Mouse (Mus musculus): Measurements from ENCODE around the gene Vcpkmt.
"Not testable (repeated sequence)": the region's sequence is repeated elsewhere in the genome, so short reads cannot be mapped to it uniquely, and the experiment has no call there.

The Vcpkmt gene

DNA sequence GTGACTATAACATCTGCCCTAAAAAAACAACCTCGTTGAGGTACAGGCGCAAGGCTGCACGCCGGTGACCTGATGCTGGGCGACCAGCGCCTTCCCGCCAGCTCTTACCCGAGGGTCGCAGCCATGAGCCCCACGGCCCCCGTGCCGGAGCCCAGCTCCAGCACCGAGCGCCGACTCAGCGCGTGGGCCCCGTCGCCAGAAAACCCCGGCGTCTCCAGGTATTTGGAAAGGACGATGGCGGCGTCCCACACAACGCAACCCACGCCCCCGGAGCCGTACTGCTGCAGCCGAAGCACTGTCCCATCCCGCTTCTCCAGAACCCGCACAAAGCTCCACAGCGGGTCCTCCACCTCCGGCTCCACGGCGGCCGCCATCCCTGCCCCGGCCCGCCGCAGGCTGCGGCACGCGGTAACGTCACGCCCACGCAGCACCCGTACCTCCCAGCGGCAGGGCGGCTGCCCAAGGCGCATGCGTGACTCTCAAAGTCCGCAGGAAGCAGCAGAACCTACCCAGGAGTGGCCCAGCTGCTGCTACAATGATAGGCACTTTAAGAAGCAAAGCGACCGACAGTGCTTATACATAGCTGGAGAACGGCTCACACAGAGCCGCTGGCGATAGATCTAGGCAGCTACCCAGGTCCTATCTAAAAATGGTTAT, at the start of gene Vcpkmt:
TSS of gene Vcpkmt (minus strand) at position 416 of the 657 bp plus-strand sequence.
- peak; percentile 87 for DNase-seq (ENCODE audit: inconsistent ontology term)

GRCm38 (mm10) chr12:69618590-69618989, 35.8 kb upstream of the Vcpkmt start:
- not testable (repeated sequence) for DNase-seq (ENCODE audit: inconsistent ontology term)

- no peak for DNase-seq (ENCODE audit: inconsistent ontology term)
Observed at GRCm38 (mm10) chr12:69604367-69604766, 21.5 kb upstream of the Vcpkmt start.

- no peak for DNase-seq (ENCODE audit: inconsistent ontology term)
Observed at GRCm38 (mm10) chr12:69597446-69597845, 14.6 kb upstream of the Vcpkmt start.

GRCm38 (mm10) chr12:69593130-69593529, 10.3 kb upstream of the Vcpkmt start:
- DNase-seq (ENCODE audit: inconsistent ontology term), result no peak

GRCm38 (mm10) chr12:69583270-69583629, 422 bp upstream of the Vcpkmt start:
- no peak for DNase-seq (ENCODE audit: inconsistent ontology term)

DNA sequence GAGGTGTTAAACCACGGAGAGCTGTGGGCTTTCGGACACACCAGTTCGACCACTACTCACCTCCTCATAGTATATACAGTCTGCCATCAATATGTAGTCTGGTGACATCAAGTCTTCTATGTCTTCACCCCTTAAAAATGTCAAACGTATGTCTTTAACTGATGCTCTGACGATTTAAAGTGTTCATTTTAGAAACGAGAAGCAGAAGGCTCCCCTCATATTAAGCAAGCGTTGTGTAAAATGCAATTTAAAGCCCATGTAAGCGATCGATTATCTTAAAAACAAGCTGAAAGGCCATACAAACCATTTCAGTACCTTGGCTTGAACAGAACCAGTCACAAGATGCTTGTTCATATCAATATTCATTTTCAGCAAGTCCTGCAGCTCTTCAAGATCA, 614 bp downstream of the Vcpkmt start:
- peak; percentile 29 for DNase-seq (ENCODE audit: inconsistent ontology term)

- DNase-seq (ENCODE audit: inconsistent ontology term), result no peak
Observed at GRCm38 (mm10) chr12:69579623-69580022, 3.2 kb downstream of the Vcpkmt start.

- no peak for DNase-seq (ENCODE audit: inconsistent ontology term)
Observed at GRCm38 (mm10) chr12:69576120-69576627, 6.7 kb downstream of the Vcpkmt start.

- peak; percentile 66 for DNase-seq (ENCODE audit: inconsistent ontology term)
Observed at GRCm38 (mm10) chr12:69573916-69574881, 8.6 kb downstream of the Vcpkmt start.

DNA sequence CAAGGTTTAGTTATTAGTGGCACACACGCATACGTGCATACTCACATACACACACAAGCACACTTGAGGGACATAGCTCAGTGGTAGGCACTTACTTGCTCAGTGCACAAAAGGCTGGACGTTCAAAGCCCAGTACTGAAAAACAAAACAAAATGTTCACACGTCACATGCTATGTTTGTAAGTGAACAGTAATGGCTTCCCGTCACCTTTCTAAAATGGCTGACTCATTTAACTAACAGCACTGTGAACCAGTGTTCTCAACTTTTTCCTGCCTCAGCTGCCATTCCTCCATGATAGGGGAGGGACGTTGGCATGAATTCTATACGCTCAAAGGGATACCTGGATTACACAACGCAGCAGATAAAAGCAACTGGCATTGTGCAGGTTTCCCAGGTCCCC, 9.6 kb downstream of the Vcpkmt start:
- DNase-seq (ENCODE audit: inconsistent ontology term), result no peak

GRCm38 (mm10) chr12:69569926-69570325, 12.9 kb downstream of the Vcpkmt start:
- DNase-seq (ENCODE audit: inconsistent ontology term), result no peak

GRCm38 (mm10) chr12:69568266-69568665, 14.6 kb downstream of the Vcpkmt start:
- DNase-seq (ENCODE audit: inconsistent ontology term), result no peak

DNA sequence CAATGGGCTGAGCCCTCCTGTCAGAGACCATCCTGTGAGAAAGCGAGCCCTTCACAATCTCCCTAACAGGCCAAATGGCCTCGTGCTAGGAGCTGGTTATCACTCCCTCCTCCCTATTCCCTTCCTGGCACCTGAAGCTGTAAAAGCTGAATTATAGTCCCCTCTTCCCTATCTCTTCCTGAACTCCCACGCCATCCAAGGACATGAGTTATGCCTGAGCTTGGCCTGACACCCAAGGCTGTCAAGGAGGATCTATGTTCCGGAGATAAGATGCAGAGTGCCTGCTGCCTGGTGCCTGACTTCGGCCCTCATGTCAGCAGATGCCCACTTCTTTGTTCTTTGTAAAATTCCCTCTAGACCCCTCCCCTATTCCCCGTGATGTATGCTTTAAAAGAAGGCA, 21.8 kb downstream of the Vcpkmt start:
- not testable (repeated sequence) for DNase-seq (ENCODE audit: inconsistent ontology term)

DNA sequence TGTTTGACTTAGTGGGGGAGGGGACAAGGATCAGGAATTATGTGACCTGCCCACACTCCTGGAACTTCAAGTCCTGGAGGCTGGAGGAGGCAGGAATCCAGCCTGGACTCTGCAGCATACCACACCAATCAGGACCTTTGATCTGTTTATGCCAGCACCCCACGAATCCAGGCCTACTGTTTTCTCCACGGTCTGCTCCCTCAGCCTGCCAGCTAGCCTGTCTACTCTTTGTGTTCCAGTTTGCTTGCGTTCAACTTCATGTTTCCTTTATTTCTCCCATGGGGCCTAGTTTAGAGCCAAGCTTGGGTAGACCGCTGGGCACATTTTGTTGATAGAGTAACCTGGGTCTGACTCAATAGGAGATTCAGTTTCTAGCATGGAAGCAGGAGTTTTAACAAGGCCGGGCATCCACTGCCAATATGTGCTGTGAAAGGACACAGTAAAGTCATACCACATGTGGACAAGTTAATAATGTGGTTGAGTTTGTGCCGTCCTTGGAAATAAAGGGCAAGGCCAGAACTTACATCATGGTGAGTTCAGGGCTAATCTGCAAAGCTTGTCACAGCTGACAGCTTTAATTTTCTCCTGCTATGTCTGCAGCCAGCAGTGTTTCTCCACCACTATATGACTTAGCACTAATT, 26.5 kb downstream of the Vcpkmt start:
- peak; percentile 28 for DNase-seq (ENCODE audit: inconsistent ontology term)

- DNase-seq (ENCODE audit: inconsistent ontology term), result no peak
Observed at GRCm38 (mm10) chr12:69545456-69546178, 37.2 kb downstream of the Vcpkmt start.

DNA sequence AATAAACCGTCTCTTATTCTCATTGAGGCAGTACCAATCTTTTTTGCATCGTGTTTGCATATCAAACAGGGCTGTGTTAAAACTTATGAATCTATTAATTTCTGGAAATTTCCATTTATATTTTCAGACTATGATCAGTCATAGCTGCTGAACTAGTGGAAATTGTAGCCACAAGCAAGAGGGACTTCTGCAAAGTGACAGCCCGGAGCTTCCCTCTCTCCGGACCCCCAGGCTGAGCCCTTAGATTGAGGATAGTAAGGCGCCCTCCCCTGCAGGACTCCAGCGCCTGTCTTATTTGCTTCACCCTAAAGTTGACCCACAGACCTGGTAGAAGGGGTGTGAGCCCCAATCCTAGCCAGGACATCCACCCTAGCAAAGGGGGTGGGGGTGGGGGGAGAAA, 37.8 kb downstream of the Vcpkmt start:
- DNase-seq (ENCODE audit: inconsistent ontology term), result no peak

DNA sequence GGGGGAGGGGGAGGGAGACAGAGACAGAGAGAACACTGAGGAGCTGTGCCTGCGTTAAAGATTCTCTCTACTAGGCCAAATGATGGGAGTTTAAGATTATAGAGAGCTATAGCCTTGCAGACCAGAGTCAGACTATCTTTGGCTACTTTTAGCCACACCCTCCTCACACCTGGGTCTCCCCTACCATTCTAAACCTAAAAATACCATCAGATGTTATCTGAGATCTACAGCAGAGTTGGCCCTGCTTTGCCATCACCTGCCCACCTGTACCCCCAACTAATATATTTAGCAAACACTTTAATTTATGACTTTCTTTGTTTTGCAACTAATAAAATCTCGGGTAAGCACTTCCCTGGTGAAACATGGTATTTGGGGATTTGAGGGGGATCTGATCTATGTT, 38.3 kb downstream of the Vcpkmt start:
- DNase-seq (ENCODE audit: inconsistent ontology term), result no peak

GRCm38 (mm10) chr12:69542376-69542775, 40.5 kb downstream of the Vcpkmt start:
- DNase-seq (ENCODE audit: inconsistent ontology term), result no peak

DNA sequence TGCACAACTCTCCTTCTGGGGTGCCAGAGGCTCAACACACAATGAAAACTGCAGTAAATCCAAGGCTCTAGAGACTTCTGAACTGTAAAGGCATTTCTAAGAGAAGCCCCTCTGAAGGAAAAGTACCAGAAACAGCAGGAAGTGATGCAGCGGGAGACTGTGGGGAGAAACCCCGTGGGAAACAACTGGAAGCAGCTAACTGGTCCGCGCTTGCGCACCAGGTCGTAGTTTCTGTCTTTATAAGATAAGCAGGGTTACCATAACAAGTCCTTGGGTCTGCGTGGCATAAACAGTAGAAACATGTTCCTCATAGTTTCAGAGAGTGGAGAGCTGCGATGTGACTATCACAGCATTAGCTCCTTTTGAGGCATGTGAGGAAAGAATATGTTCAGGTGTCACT, 41.2 kb downstream of the Vcpkmt start:
- DNase-seq (ENCODE audit: inconsistent ontology term), result no peak

DNA sequence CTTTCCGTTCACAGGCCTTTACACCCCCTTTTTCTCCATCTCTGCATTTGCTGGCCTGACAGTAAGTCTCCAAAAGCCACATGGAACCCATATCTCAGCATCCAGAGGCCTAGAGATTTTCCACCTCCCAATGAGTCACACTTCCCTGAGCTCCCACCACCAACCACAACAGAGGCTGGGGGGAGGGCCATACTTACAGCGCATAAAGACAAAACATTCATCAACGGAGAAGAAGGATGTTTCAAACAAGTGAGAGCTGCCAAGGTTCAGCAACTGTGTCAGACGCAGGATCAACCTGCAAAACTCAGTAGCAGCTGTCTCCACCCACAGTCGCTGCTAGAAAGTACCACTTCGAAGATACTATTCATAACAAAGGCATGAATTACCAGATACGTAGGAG, 43.5 kb downstream of the Vcpkmt start:
- DNase-seq (ENCODE audit: inconsistent ontology term), result peak; percentile 83
